Mouse (Mus musculus): Measurements from ENCODE around the gene Ccl22.

The Ccl22 gene

DNA sequence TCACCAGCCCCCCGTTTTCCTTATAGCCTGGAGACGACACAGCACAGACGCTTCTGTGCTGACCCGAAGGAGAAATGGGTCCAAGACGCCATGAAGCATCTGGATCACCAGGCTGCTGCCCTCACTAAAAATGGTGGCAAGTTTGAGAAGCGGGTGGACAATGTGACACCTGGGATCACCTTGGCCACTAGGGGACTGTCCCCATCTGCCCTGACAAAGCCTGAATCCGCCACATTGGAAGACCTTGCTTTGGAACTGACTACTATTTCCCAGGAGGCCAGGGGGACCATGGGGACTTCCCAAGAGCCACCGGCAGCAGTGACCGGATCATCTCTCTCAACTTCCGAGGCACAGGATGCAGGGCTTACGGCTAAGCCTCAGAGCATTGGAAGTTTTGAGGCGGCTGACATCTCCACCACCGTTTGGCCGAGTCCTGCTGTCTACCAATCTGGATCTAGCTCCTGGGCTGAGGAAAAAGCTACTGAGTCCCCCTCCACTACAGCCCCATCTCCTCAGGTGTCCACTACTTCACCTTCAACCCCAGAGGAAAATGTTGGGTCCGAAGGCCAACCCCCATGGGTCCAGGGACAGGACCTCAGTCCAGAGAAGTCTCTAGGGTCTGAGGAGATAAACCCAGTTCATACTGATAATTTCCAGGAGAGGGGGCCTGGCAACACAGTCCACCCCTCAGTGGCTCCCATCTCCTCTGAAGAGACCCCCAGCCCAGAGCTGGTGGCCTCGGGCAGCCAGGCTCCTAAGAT, 34.3 kb downstream of the Ccl22 start:
- DNase-seq, result no peak

DNA sequence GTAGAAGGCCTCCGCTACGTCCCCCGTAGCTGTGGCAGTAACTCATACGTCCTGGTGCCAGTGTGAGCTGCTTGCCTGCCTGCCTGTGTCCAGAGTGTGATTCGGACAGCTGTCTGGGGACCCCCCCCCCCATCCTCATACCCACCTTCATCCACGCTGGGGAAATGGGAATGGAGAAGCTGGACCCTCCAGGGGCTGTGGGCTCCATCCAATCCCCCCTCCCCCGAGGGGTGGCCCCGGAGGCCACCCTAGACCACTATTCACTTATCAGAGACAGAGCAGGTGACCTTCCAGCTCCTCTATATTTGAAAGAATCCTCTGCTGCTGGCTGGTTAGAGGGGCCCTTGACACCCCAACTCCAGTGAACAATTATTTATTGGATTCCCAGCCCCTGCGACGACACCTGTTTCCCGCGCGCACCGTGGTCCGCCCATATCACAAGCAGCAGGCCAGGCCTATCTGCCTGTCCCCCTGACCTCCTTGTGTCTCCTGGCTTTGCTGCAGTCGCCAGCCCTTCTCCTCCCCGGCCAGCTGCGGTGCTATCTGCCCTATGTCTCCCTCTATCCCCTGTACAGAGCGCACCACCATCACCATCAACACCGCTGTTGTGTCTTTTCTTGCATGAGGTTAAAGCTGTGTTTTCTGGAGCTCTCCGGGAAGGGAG, 35.2 kb downstream of the Ccl22 start:
- DNase-seq, result no peak

DNA sequence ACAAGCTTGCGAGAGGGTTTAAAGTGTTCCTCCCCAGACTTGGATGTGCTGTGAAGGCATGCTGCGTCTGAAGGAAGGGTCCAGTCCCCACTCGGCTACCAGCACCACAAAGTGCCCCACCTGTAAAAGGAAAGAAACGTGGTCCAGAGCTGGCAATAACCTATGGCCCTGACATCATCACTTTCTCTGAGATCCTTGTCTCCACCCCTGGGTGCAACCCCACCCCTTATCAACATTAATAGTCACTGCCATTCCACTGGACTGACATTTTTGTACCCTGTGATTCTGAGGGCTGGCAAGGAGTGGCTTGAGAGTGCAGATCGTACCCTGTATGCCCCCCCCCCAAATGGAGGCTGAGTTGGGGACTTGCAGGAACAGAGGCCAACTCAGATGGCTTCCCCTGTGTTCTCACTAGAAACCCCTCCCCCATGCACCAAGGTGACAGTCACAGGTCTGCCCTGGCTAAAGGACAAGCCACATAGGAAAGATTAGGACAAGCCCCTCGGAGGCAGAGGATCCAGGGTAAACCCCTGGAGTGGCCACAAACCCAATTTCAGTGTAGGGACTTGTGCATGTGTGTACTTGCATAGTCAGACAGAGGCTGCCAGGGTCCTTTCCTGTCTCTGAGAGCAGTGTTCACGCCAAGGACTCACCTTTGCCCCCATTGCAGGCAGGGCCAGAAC, 35.9 kb downstream of the Ccl22 start:
- no peak for DNase-seq

GRCm38 (mm10) chr8:94781838-94782235, 36.4 kb downstream of the Ccl22 start:
- no peak for DNase-seq

GRCm38 (mm10) chr8:94783890-94784289, 38.5 kb downstream of the Ccl22 start:
- DNase-seq, result no peak

- peak; percentile 53 for DNase-seq
These were observed 40.0 kb downstream of the Ccl22 start for GRCm38 (mm10) chr8:94785247-94785985.

- DNase-seq, result no peak
These were observed 40.7 kb downstream of the Ccl22 start for GRCm38 (mm10) chr8:94785995-94786595.

DNA sequence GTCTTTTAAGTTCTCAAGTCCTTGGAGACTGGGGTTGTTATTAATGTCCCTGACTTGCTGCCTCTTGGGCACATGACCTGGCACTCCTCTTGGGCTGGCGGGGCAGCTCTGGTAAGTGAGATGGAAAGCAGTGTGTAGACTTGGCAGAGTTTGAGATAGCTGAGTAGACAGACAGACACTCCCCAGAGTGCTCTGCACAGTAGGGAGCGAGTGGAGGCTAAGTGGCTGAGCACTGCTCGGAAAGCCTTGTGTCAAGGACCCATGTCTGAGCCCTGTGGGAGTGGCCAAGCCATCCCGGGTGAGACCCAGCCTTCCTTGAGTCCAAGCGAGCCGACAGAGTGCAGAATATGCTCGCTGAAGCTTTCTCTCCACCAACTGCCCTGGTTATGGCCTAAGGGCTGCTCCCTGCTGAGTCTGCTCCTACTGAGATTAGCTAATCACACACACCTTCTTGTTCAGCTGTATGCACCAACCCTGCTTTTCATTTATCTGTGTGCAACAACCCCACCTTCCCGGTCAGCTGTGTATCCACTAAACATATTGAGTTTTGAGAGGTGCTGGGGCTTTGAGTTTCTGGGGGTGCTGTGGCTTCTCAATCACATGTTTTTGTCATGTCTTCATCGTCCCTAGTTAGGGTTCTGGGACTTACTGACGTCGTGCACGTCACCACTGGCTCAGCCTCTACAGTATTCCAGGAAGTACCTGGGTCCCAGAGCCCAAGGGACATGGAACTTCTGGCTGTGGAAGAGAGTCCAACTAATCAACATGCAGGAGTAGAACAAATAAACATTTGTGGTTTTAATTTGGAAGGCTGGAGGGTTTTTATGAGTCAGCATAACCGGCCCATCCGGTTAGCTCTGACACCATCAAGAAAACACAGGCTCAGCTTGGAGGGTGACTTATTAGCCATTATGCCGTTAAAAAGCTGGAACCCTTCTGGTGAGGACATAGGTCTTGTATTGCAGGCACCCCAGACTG, 42.4 kb downstream of the Ccl22 start:
- DNase-seq, result no peak

GRCm38 (mm10) chr8:94789256-94789955, 44.0 kb downstream of the Ccl22 start:
- no peak for DNase-seq

DNA sequence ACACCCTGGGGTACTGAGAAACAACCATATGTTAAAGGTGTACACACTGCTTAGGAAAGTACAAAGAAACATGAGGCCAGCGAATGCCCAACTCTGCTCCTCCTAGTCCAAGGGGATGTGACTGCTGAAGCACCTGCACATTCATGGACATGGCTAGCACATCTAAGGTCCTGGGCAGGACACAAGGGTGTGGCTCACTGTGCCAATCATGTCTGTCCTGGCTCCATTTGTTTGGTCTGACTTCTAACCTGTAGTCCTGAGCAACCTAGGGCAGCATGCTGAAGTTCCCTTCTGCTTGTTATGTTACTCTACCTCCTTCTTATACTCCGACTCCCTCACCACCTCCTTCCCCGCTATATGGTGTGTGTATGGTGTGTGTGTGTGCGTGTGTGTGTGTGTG, 49.0 kb downstream of the Ccl22 start:
- no peak for DNase-seq

DNA sequence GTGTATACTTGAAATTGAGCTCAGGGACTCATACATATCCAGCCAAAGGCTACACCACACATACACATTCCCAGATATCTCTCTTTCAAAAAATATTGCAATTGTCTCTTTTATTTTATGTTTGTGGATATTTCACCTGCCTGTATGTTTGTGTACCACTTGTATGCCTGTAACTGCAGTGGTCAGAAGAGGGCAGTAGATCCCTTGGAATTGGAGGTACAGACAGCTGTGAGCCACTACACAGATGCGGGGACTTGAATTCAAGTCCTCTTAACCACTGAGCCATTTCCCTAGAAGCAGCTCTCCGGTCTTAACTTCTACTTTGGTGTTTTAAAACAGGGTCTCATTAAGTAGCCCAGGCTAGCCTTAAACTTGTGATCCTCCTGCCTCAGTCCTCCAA, 49.4 kb downstream of the Ccl22 start:
- no peak for DNase-seq

GRCm38 (mm10) chr8:94800278-94800968, 55.0 kb downstream of the Ccl22 start:
- peak; percentile 26 for DNase-seq

All from thymus, postnatal 14 days (tissue).